Mouse (Mus musculus) liver, postnatal 0 days (tissue): ENCODE measurements around the gene Atp8a2. TPM values are rescaled to one million over a fixed set of nuclear protein-coding genes. Genes with fewer than 3 reads are reported as not detected.
A peak's percentile ranks its signal among the peaks of the same experiment; 100 is the strongest.

ENCODE experiments used
- ATAC-seq: fragments of 200-750 bp; cut with Nextera tagmentation; 2 replicates; pipeline ENCODE4 v1.8.0; 2017; ENCODE audit warnings: mild to moderate bottlenecking, moderate library complexity
- DNase-seq: peaks from one replicate; pipeline ENCODE4 v3.0.0-alpha.2; 2016
- H3K27ac ChIP-seq: fragments of 300-500 bp; sonication (generic); 2 replicates; pipeline ENCODE4 v1.5.1; 2014; ENCODE audit warnings: antibody characterized with exemption, moderate library complexity, mild to moderate bottlenecking, low read depth
- H3K27me3 ChIP-seq: fragments of 300-500 bp; sonication (generic); 2 replicates; pipeline ENCODE4 v1.6.1; 2014; ENCODE audit warnings: low read length, control low read depth, mixed read lengths; ENCODE audit not compliant: insufficient read depth
- H3K36me3 ChIP-seq: fragments of 300-500 bp; sonication (generic); replicated peaks from 2 replicates; pipeline ENCODE4 v1.6.1; 2014; ENCODE audit warnings: mild to moderate bottlenecking, control low read depth, low read length, moderate library complexity, mixed read lengths; ENCODE audit not compliant: insufficient read depth
- H3K4me1 ChIP-seq: fragments of 300-500 bp; sonication (generic); 2 replicates; pipeline ENCODE4 v1.6.1; 2014; ENCODE audit warnings: antibody characterized with exemption, mild to moderate bottlenecking, control low read depth; ENCODE audit not compliant: insufficient read depth
- H3K4me2 ChIP-seq: fragments of 300-500 bp; sonication (generic); 2 replicates; pipeline ENCODE4 v1.6.1; 2014; ENCODE audit warnings: low read depth, mild to moderate bottlenecking, low read length, moderate library complexity, mixed read lengths
- H3K4me3 ChIP-seq: fragments of 300-500 bp; sonication (generic); 2 replicates; pipeline ENCODE4 v1.5.1; 2014; ENCODE audit warnings: low read depth, low read length
- H3K9ac ChIP-seq: fragments of 300-500 bp; sonication (generic); replicated peaks from 2 replicates; pipeline ENCODE4 v1.6.1; 2014; ENCODE audit warnings: mild to moderate bottlenecking, moderate library complexity
- H3K9me3 ChIP-seq: fragments of 300-500 bp; sonication (generic); 2 replicates; pipeline ENCODE4 v1.6.1; 2016; ENCODE audit warnings: mild to moderate bottlenecking, control low read depth, low read length, mixed read lengths
- CTCF ChIP-seq: sonication (generic); IDR thresholded peaks from 2 replicates; pipeline ENCODE4 v1.5.1; 2016; ENCODE audit warnings: antibody characterized with exemption, low read depth
- EP300 ChIP-seq: IDR thresholded peaks from 2 replicates; pipeline ENCODE4 v1.6.1; 2016; ENCODE audit warnings: antibody characterized with exemption, low read depth, mild to moderate bottlenecking
- WGBS: fragments of 180-500 bp; shearing (Covaris S2); extraction: QIAGEN DNeasy Blood & Tissue Kit; methylation state at CpG from one replicate; pipeline ENCODE4 v1.1.7; 2014; ENCODE audit not compliant: insufficient replicate concordance; 5-methylcytosine and 5-hydroxymethylcytosine counted together
- polyA plus RNA-seq: library from polyadenylated mRNA; unstranded; fragments of >200 nt; fragmentation: Nextera tagmentation; extraction: Ambion mirVana; gene quantifications from 2 replicates; pipeline ENCODE4 v1.2.1, GENCODE M21; 2015

Atp8a2 gene
- polyA plus RNA-seq, 1 experiment from 2014 or later = 7.5 TPM

DNA sequence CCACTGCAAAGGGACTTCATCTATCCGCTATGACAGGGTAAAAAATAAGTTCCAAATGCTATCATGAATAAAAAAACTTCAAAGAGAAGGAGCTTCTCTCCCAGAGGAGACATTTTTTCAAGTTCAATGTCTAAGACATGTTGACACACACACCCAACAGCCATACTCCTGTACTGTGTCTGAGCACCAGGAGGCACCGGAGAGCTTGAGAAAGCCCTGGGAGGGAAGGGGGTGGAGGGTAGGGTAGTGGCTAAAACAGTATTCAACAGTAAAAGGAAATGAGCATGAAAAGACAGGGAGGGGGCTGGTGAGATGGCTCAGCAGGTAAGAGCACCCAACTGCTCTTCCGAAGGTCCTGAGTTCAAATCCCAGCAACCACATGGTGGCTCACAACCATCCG is 58.6 kb downstream of the Atp8a2 start:
- no peak overlapping the region for H3K4me3 ChIP-seq
- no peaks in the 10 kb centered on the region for H3K27me3 ChIP-seq
- no peak for DNase-seq
- no peaks in the 10 kb centered on the region for H3K9me3 ChIP-seq
- no peak overlapping the region for H3K9ac ChIP-seq
- 86% methylated on average over 3 of the region's 4 CpGs for WGBS
- ATAC-seq = no peak
- no peak for TF ChIP-seq EP300
- peak; percentile 29; the same call in 1 of the 2 replicates for TF ChIP-seq CTCF
- no peak overlapping the region for H3K27ac ChIP-seq
- no peak overlapping the region for H3K4me2 ChIP-seq
- H3K4me1 ChIP-seq = no peaks in the 10 kb centered on the region
- H3K36me3 ChIP-seq = no peaks in the 10 kb centered on the region

- Histone ChIP-seq H3K36me3 (no peaks in the 10 kb centered on the region), H3K9ac (no peak overlapping the region), H3K27ac (no peak overlapping the region), H3K27me3 (no peaks in the 10 kb centered on the region), H3K4me1 (no peaks in the 10 kb centered on the region), H3K4me2 (no peak overlapping the region), H3K4me3 (no peak overlapping the region), H3K9me3 (no peaks in the 10 kb centered on the region)
- 42% methylated on average over 6 of the region's 6 CpGs for whole genome bisulfite sequencing
- no peak for TF ChIP-seq CTCF
- no peak for TF ChIP-seq EP300
- no peak for DNase-seq
- ATAC-seq = no peak
Observed at GRCm38 (mm10) chr14:60137812-60138211, 59.2 kb downstream of the Atp8a2 start.

GRCm38 (mm10) chr14:60135801-60136200 is 61.2 kb downstream of the Atp8a2 start:
- Histone ChIP-seq H3K4me1 (no peaks in the 10 kb centered on the region), H3K4me2 (no peak overlapping the region), H3K4me3 (no peak overlapping the region), H3K27me3 (no peaks in the 10 kb centered on the region), H3K27ac (no peak overlapping the region), H3K9ac (no peak overlapping the region), H3K36me3 (no peaks in the 10 kb centered on the region), H3K9me3 (no peaks in the 10 kb centered on the region)
- no peak for DNase-seq
- 73% methylated on average over 4 of the region's 4 CpGs for WGBS
- TF ChIP-seq EP300 (no peak), CTCF (no peak)
- ATAC-seq = no peak

GRCm38 (mm10) chr14:60134720-60135119 is 62.3 kb downstream of the Atp8a2 start:
- no peak for TF ChIP-seq CTCF
- TF ChIP-seq EP300 = no peak
- Histone ChIP-seq H3K36me3 (no peaks in the 10 kb centered on the region), H3K4me2 (peak overlapping the region; percentile 45; the same call in 1 of the 2 replicates), H3K4me1 (no peaks in the 10 kb centered on the region), H3K27me3 (no peaks in the 10 kb centered on the region), H3K9me3 (no peaks in the 10 kb centered on the region), H3K27ac (no peak overlapping the region), H3K4me3 (no peak overlapping the region), H3K9ac (no peak overlapping the region)
- WGBS = 66% methylated on average over 9 of the region's 9 CpGs
- ATAC-seq = no peak
- DNase-seq = no peak

DNA sequence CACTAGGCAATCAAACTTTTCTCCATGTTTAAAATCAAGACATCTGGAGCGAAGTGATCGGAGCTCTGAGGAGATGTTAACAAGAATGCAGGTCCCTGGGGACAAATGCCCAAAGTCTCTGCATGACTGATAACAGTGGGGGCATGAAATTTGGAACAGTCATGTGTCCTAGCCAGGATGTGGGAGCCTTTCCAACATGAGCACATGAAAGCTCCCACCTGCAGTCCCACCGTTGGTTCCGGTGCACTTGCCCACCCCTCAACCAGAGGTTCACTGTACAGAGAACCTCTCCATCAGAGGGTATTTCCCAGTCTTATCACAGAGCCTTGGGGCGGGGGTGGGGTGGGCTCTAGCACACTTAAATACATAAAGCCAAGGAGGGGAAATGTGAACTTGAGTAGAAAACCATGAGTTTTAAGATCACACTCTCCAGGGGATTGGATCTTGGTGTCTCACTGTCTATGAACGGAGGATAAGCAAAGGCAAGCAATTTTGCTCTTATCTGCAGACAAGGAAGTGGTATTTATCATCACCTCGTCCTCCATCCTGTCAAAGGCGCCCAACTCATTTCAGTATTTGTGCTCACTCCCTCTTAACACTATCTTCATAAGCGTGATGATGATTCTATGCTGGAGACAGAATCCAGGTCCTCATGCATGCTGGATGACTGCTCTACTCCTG is 65.6 kb downstream of the Atp8a2 start:
- no peaks in the 10 kb centered on the region for H3K36me3 ChIP-seq
- TF ChIP-seq EP300 (no peak), CTCF (no peak)
- DNase-seq (no peak), ATAC-seq (no peak)
- H3K9me3 ChIP-seq = no peaks in the 10 kb centered on the region
- H3K4me2 ChIP-seq = no peak overlapping the region
- H3K27ac ChIP-seq = no peak overlapping the region
- H3K9ac ChIP-seq = no peak overlapping the region
- H3K4me1 ChIP-seq = peaks cover 3% of the 10 kb centered on the region; the same call in 1 of the 2 replicates
- H3K4me3 ChIP-seq = no peak overlapping the region
- WGBS = 59% methylated on average over 9 of the region's 9 CpGs
- H3K27me3 ChIP-seq = no peaks in the 10 kb centered on the region

- TF ChIP-seq CTCF (no peak), EP300 (peak; percentile 39; the same call in 1 of the 2 replicates)
- H3K4me3 ChIP-seq = no peak overlapping the region
- no peaks in the 10 kb centered on the region for H3K36me3 ChIP-seq
- H3K4me1 ChIP-seq = peaks cover 3% of the 10 kb centered on the region; the same call in 1 of the 2 replicates
- no peaks in the 10 kb centered on the region for H3K27me3 ChIP-seq
- H3K9me3 ChIP-seq = no peaks in the 10 kb centered on the region
- ATAC-seq = 0 out of 2 replicates have a peak, but pooled peaks have one; percentile 13
- no peak overlapping the region for H3K27ac ChIP-seq
- H3K9ac ChIP-seq = no peak overlapping the region
- no peak for DNase-seq
- H3K4me2 ChIP-seq = no peak overlapping the region
- WGBS = 42% methylated on average over 5 of the region's 5 CpGs
Observed at GRCm38 (mm10) chr14:60129564-60129963, 67.4 kb downstream of the Atp8a2 start.
